Mouse (Mus musculus) kidney, embryonic 16.5 days (tissue): ENCODE data around the gene Sprr2h. TPM values are rescaled to one million over a fixed set of nuclear protein-coding genes. Genes with fewer than 3 reads are reported as not detected.

Source experiments
- ATAC-seq: fragments of 200-750 bp; cut with Nextera tagmentation; 2 replicates; pipeline ENCODE4 v1.8.0; 2017; ENCODE audit warnings: moderate TSS enrichment; ENCODE audit not compliant: low FRiP score, low TSS enrichment
- H3K27ac ChIP-seq: fragments of 300-500 bp; sonication (generic); 2 replicates; pipeline ENCODE4 v1.5.1; 2014; ENCODE audit warnings: low read length
- H3K27me3 ChIP-seq: fragments of 300-500 bp; sonication (generic); 2 replicates; pipeline ENCODE4 v1.6.1; 2014; ENCODE audit warnings: low read length, control low read depth, mixed read lengths; ENCODE audit not compliant: insufficient read depth
- H3K36me3 ChIP-seq: fragments of 300-500 bp; sonication (generic); 2 replicates; pipeline ENCODE4 v1.6.1; 2014; ENCODE audit warnings: low read length, control low read depth, mixed read lengths; ENCODE audit not compliant: insufficient read depth
- H3K4me1 ChIP-seq: fragments of 300-500 bp; sonication (generic); 2 replicates; pipeline ENCODE4 v1.6.1; 2014; ENCODE audit warnings: low read length, control low read depth, mixed read lengths; ENCODE audit not compliant: insufficient read depth
- H3K4me2 ChIP-seq: fragments of 300-500 bp; sonication (generic); replicated peaks from 2 replicates; pipeline ENCODE4 v1.6.1; 2014; ENCODE audit warnings: low read depth, low read length
- H3K4me3 ChIP-seq: fragments of 300-500 bp; sonication (generic); 2 replicates; pipeline ENCODE4 v1.5.1; 2014; ENCODE audit warnings: mild to moderate bottlenecking, low read length
- H3K9ac ChIP-seq: fragments of 300-500 bp; sonication (generic); replicated peaks from 2 replicates; pipeline ENCODE4 v1.6.1; 2014; ENCODE audit warnings: low read length
- H3K9me3 ChIP-seq: fragments of 300-500 bp; sonication (generic); 2 replicates; pipeline ENCODE4 v1.6.1; 2016; ENCODE audit warnings: low read length, control low read depth
- WGBS: fragments of 180-500 bp; shearing (Covaris S2); extraction: QIAGEN DNeasy Blood & Tissue Kit; methylation state at CpG from one replicate; pipeline ENCODE4 v1.1.7; 2014; 5-methylcytosine and 5-hydroxymethylcytosine counted together
- polyA plus RNA-seq: library from polyadenylated mRNA; unstranded; fragments of >200 nt; fragmentation: Nextera tagmentation; extraction: Ambion mirVana; gene quantifications from 2 replicates; pipeline ENCODE4 v1.2.1, GENCODE M21; 2015

The Sprr2h gene
- polyA plus RNA-seq = not detected in 2 replicates

GRCm38 (mm10) chr3:92385385-92385784 is at the start of gene Sprr2h:
Gene Sprr2h, plus strand, starts transcription at chr3:92385685.
- no peak within 1 kb of the TSS for H3K9ac ChIP-seq
- no peaks in the 10 kb centered on the region for H3K27me3 ChIP-seq
- no peak for ATAC-seq
- no peak within 1 kb of the TSS for H3K4me3 ChIP-seq
- H3K27ac ChIP-seq = no peak within 1 kb of the TSS
- 86% methylated on average over 1 of the region's 1 CpGs for WGBS
- no peak within 1 kb of the TSS for H3K4me2 ChIP-seq
- H3K36me3 ChIP-seq = no peaks in the 10 kb centered on the region
- no peaks in the 10 kb centered on the region for H3K4me1 ChIP-seq
- H3K9me3 ChIP-seq = no peaks in the 10 kb centered on the region

GRCm38 (mm10) chr3:92336278-92336677 is 49.2 kb upstream of the Sprr2h start:
- Histone ChIP-seq H3K36me3 (no peaks in the 10 kb centered on the region), H3K4me1 (no peaks in the 10 kb centered on the region), H3K4me3 (no peak overlapping the region), H3K27ac (no peak overlapping the region), H3K4me2 (no peak overlapping the region), H3K27me3 (no peaks in the 10 kb centered on the region), H3K9me3 (no peaks in the 10 kb centered on the region), H3K9ac (no peak overlapping the region)
- ATAC-seq = no peak
- WGBS = 90% methylated on average over 1 of the region's 1 CpGs

GRCm38 (mm10) chr3:92338840-92339239 is 46.6 kb upstream of the Sprr2h start, which contains the start of gene Sprr2d:
Gene Sprr2d, plus strand, starts transcription at chr3:92339140.
- Histone ChIP-seq H3K27me3 (no peaks in the 10 kb centered on the region), H3K27ac (no peak within 1 kb of the TSS), H3K36me3 (no peaks in the 10 kb centered on the region), H3K4me1 (no peaks in the 10 kb centered on the region), H3K4me2 (no peak within 1 kb of the TSS), H3K9ac (no peak within 1 kb of the TSS), H3K9me3 (no peaks in the 10 kb centered on the region), H3K4me3 (no peak within 1 kb of the TSS)
- ATAC-seq = no peak
- WGBS = 91% methylated on average over 5 of the region's 5 CpGs

GRCm38 (mm10) chr3:92351843-92352242 is 33.6 kb upstream of the Sprr2h start, which contains the start of gene Sprr2e:
Gene Sprr2e, plus strand, starts transcription at chr3:92352143.
- Histone ChIP-seq H3K9ac (no peak within 1 kb of the TSS), H3K4me3 (no peak within 1 kb of the TSS), H3K9me3 (no peaks in the 10 kb centered on the region), H3K4me1 (no peaks in the 10 kb centered on the region), H3K36me3 (no peaks in the 10 kb centered on the region), H3K27me3 (no peaks in the 10 kb centered on the region), H3K4me2 (no peak within 1 kb of the TSS), H3K27ac (no peak within 1 kb of the TSS)
- 88% methylated on average over 2 of the region's 2 CpGs for WGBS
- no peak for ATAC-seq

GRCm38 (mm10) chr3:92361619-92362018 is 23.9 kb upstream of the Sprr2h start:
- Histone ChIP-seq H3K9ac (no peak overlapping the region), H3K36me3 (no peaks in the 10 kb centered on the region), H3K4me3 (no peak overlapping the region), H3K27me3 (no peaks in the 10 kb centered on the region), H3K9me3 (peaks cover 7% of the 10 kb centered on the region; the same call in 1 of the 2 replicates), H3K4me1 (0 out of 2 replicates have a peak, but pooled peaks cover 2% of the 10 kb centered on the region), H3K4me2 (no peak overlapping the region), H3K27ac (no peak overlapping the region)
- peak; percentile 87 for ATAC-seq

GRCm38 (mm10) chr3:92364887-92365286 is 20.6 kb upstream of the Sprr2h start, which contains the start of gene Sprr2f:
Gene Sprr2f, plus strand, starts transcription at chr3:92365187.
- H3K4me2 ChIP-seq = no peak within 1 kb of the TSS
- no peak within 1 kb of the TSS for H3K4me3 ChIP-seq
- H3K4me1 ChIP-seq = 0 out of 2 replicates have a peak, but pooled peaks cover 2% of the 10 kb centered on the region
- no peak within 1 kb of the TSS for H3K9ac ChIP-seq
- 72% methylated on average over 3 of the region's 3 CpGs for WGBS
- no peak within 1 kb of the TSS for H3K27ac ChIP-seq
- no peak for ATAC-seq
- H3K27me3 ChIP-seq = no peaks in the 10 kb centered on the region
- H3K36me3 ChIP-seq = no peaks in the 10 kb centered on the region
- no peaks in the 10 kb centered on the region for H3K9me3 ChIP-seq

GRCm38 (mm10) chr3:92373613-92374012 is 11.9 kb upstream of the Sprr2h start:
- no peak overlapping the region for H3K4me3 ChIP-seq
- H3K27me3 ChIP-seq = no peaks in the 10 kb centered on the region
- H3K9ac ChIP-seq = no peak overlapping the region
- WGBS = 71% methylated on average over 2 of the region's 2 CpGs
- no peak overlapping the region for H3K4me2 ChIP-seq
- ATAC-seq = no peak
- H3K36me3 ChIP-seq = no peaks in the 10 kb centered on the region
- no peaks in the 10 kb centered on the region for H3K9me3 ChIP-seq
- H3K27ac ChIP-seq = no peak overlapping the region
- H3K4me1 ChIP-seq = no peaks in the 10 kb centered on the region

GRCm38 (mm10) chr3:92394301-92394700 is 8.8 kb downstream of the Sprr2h start:
- no peaks in the 10 kb centered on the region for H3K36me3 ChIP-seq
- no peak overlapping the region for H3K27ac ChIP-seq
- no peaks in the 10 kb centered on the region for H3K9me3 ChIP-seq
- no peaks in the 10 kb centered on the region for H3K27me3 ChIP-seq
- 39% methylated on average over 1 of the region's 1 CpGs for WGBS
- H3K4me3 ChIP-seq = no peak overlapping the region
- ATAC-seq = no peak
- no peaks in the 10 kb centered on the region for H3K4me1 ChIP-seq
- no peak overlapping the region for H3K4me2 ChIP-seq
- H3K9ac ChIP-seq = no peak overlapping the region

- H3K4me2 ChIP-seq = no peak within 1 kb of the TSS
- 88% methylated on average over 2 of the region's 2 CpGs for WGBS
Measured at GRCm38 (mm10) chr3:92407691-92408090, 22.2 kb downstream of the Sprr2h start, which contains the start of gene Sprr2i. Gene Sprr2i, plus strand, starts transcription at chr3:92407991.

GRCm38 (mm10) chr3:92417782-92418181 is 32.3 kb downstream of the Sprr2h start, which contains the start of gene Sprr2j-ps:
Gene Sprr2j-ps, plus strand, starts transcription at chr3:92418082.
- Histone ChIP-seq H3K9ac (no peak within 1 kb of the TSS), H3K4me3 (no peak within 1 kb of the TSS), H3K27ac (no peak within 1 kb of the TSS), H3K36me3 (no peaks in the 10 kb centered on the region), H3K4me2 (no peak within 1 kb of the TSS), H3K4me1 (no peaks in the 10 kb centered on the region), H3K9me3 (no peaks in the 10 kb centered on the region), H3K27me3 (no peaks in the 10 kb centered on the region)
- 87% methylated on average over 2 of the region's 2 CpGs for WGBS
- no peak for ATAC-seq

More at GRCm38 (mm10) chr3:92407691-92408090, 22.2 kb downstream of the Sprr2h start, which contains the start of gene Sprr2i:
- ATAC-seq = no peak
- no peak within 1 kb of the TSS for H3K4me3 ChIP-seq
- H3K27me3 ChIP-seq = no peaks in the 10 kb centered on the region
- no peaks in the 10 kb centered on the region for H3K36me3 ChIP-seq
- H3K4me1 ChIP-seq = no peaks in the 10 kb centered on the region
- H3K27ac ChIP-seq = no peak within 1 kb of the TSS
- no peak within 1 kb of the TSS for H3K9ac ChIP-seq
- H3K9me3 ChIP-seq = no peaks in the 10 kb centered on the region
